Mouse (Mus musculus) megakaryocyte, embryonic 14.5 days (primary cell): ENCODE results near the gene Olfr288. TPM values are rescaled to one million over a fixed set of nuclear protein-coding genes. Genes with fewer than 3 reads are reported as not detected.
A peak's percentile ranks its signal among the peaks of the same experiment; 100 is the strongest.

Source experiments
- H3K27me3 ChIP-seq: replicated peaks from 2 replicates; pipeline ENCODE3; 2012; ENCODE audit warnings: inconsistent platforms
- H3K36me3 ChIP-seq: replicated peaks from 2 replicates; pipeline ENCODE3; 2012; ENCODE audit warnings: low read length, inconsistent platforms, mixed read lengths
- H3K4me1 ChIP-seq: 2 replicates; pipeline ENCODE4 v1.6.1; 2012; ENCODE audit warnings: inconsistent platforms
- H3K4me3 ChIP-seq: replicated peaks from 2 replicates; pipeline ENCODE3; 2012; ENCODE audit warnings: moderate library complexity, mild to moderate bottlenecking, inconsistent platforms
- H3K9me3 ChIP-seq: 2 replicates; pipeline ENCODE4 v1.6.1; 2012; ENCODE audit warnings: inconsistent platforms
- FLI1 ChIP-seq: IDR thresholded peaks from 2 replicates; pipeline ENCODE4 v1.6.1; 2012; ENCODE audit warnings: low read length, inconsistent platforms, mixed read lengths
- GATA1 ChIP-seq: IDR thresholded peaks from 3 replicates; pipeline ENCODE4 v1.6.1; 2012; ENCODE audit warnings: mixed read lengths, low read length, inconsistent platforms, borderline replicate concordance
- polyA plus RNA-seq: library from polyadenylated mRNA; stranded (reverse); fragments of >175 nt; gene quantifications from 2 replicates; pipeline ENCODE4 v1.2.3, GENCODE M21; 2012; ENCODE audit warnings: low replicate concordance; ENCODE audit not compliant: insufficient read depth

Olfr288 gene
- polyA plus RNA-seq, 1 experiment: not detected

- H3K36me3 ChIP-seq: no peaks in the 10 kb centered on the region
- H3K9me3 ChIP-seq: no peaks in the 10 kb centered on the region
- peaks cover 29% of the 10 kb centered on the region for H3K4me1 ChIP-seq
- peaks cover 52% of the 10 kb centered on the region for H3K27me3 ChIP-seq
- TF ChIP-seq GATA1: no peak
- TF ChIP-seq FLI1: no peak
- H3K4me3 ChIP-seq: peak overlapping the region; percentile 28
These were observed 13.3 kb downstream of the Olfr288 start for GRCm38 (mm10) chr15:98181856-98182570.

- Histone ChIP-seq H3K27me3 (peaks cover 55% of the 10 kb centered on the region), H3K4me1 (peaks cover 29% of the 10 kb centered on the region), H3K9me3 (no peaks in the 10 kb centered on the region), H3K4me3 (peak overlapping the region; percentile 90), H3K36me3 (no peaks in the 10 kb centered on the region)
- no peak for TF ChIP-seq FLI1
- TF ChIP-seq GATA1: no peak
These were observed 14.1 kb downstream of the Olfr288 start for GRCm38 (mm10) chr15:98181132-98181711.

GRCm38 (mm10) chr15:98180567-98181131 is 14.7 kb downstream of the Olfr288 start:
- Histone ChIP-seq H3K4me3 (peak overlapping the region; percentile 90), H3K27me3 (peaks cover 52% of the 10 kb centered on the region), H3K36me3 (no peaks in the 10 kb centered on the region), H3K9me3 (no peaks in the 10 kb centered on the region), H3K4me1 (peaks cover 27% of the 10 kb centered on the region)
- TF ChIP-seq GATA1 (no peak), FLI1 (no peak)

DNA sequence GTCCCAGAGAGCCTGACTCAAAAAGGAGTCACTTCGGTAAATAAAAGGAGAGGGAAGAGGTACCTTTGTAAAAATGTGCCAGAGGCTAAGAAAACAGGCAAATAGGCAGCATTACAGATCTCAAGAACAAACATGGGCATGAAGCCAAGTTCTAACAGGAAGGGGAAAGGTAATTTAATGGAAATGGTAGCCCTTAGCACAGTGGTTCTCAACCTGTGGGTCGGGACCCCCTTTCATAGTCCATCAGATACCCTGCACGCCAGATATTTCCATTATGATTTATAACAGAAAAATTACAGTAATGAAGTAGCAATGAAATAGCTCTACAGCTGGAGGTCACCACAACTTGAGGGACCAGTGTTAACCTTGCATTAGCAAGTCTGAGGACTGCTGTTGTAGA is 18.0 kb downstream of the Olfr288 start:
- Histone ChIP-seq H3K4me1 (peaks cover 20% of the 10 kb centered on the region), H3K36me3 (no peaks in the 10 kb centered on the region), H3K9me3 (no peaks in the 10 kb centered on the region), H3K27me3 (peaks cover 51% of the 10 kb centered on the region), H3K4me3 (no peak overlapping the region)
- TF ChIP-seq GATA1: no peak
- TF ChIP-seq FLI1: no peak

DNA sequence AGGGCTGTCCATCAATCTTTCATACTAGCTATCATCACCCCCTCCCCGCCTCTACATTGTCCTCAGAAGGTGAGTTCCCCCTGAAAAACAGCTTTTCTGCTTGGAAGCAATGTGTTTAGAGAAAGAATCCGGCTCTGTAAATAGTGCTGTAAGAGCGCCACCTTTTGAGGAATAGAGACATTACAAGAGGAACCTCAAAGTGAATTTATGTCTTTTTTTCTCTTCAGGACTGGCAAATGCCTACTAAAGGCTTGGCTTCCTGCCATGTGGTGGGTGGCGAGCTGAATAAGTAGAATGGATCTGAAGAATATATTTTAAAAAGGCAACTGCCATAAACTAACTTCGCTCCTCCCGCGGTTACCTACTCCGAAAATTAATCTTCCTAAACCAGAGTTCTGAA is 21.5 kb downstream of the Olfr288 start:
- Histone ChIP-seq H3K4me3 (no peak overlapping the region), H3K4me1 (peaks cover 5% of the 10 kb centered on the region; the same call in 1 of the 2 replicates), H3K27me3 (peaks cover 60% of the 10 kb centered on the region), H3K9me3 (no peaks in the 10 kb centered on the region), H3K36me3 (no peaks in the 10 kb centered on the region)
- TF ChIP-seq GATA1: no peak
- no peak for TF ChIP-seq FLI1

DNA sequence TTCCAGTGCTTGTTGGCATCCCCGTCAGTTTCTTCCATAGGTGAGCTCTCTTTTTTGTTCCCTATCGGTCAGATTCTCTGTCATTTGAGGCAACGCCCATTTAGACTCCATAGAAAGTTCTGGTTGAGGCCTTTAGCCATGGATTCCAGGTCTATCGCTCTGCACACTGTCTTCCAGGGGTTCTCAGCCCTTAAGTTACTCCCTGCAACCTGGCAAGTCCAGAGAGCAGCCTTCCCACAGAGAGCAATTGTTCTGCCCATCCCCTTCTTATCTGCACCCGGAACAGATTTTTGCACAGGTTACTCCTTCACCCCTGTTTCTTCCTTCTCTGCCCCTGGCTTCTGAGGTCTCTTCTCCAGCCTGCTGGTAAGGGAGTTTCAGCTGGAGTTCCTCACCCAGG is 23.2 kb downstream of the Olfr288 start:
- TF ChIP-seq GATA1: no peak
- no peak for TF ChIP-seq FLI1
- peaks cover 22% of the 10 kb centered on the region for H3K4me1 ChIP-seq
- no peak overlapping the region for H3K4me3 ChIP-seq
- peaks cover 72% of the 10 kb centered on the region for H3K27me3 ChIP-seq
- no peaks in the 10 kb centered on the region for H3K9me3 ChIP-seq
- no peaks in the 10 kb centered on the region for H3K36me3 ChIP-seq

DNA sequence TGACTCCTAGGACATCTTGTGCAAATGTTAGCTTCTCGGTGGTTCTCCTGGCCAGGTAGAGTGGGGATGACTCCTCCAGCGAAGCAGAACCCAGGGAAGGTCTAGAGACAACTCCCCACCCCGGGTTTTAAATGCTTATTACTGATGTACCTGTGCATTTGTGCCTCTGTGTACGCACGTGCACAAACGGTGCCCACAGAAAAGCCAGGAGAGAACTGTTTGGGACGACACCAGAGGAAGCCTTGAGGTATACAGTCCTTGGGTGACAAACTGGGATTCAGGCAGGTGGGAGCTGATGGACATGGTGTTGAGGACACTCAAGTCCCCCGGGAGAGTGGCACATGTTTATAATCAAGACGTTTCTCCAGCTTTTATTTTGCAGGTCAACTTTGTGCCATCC is 24.4 kb downstream of the Olfr288 start:
- Histone ChIP-seq H3K4me1 (peaks cover 22% of the 10 kb centered on the region), H3K36me3 (no peaks in the 10 kb centered on the region), H3K9me3 (no peaks in the 10 kb centered on the region), H3K4me3 (no peak overlapping the region), H3K27me3 (peaks cover 78% of the 10 kb centered on the region)
- no peak for TF ChIP-seq GATA1
- TF ChIP-seq FLI1: no peak

GRCm38 (mm10) chr15:98170365-98170764 is 25.0 kb downstream of the Olfr288 start:
- Histone ChIP-seq H3K4me1 (peaks cover 22% of the 10 kb centered on the region), H3K4me3 (no peak overlapping the region), H3K9me3 (no peaks in the 10 kb centered on the region), H3K27me3 (peaks cover 82% of the 10 kb centered on the region), H3K36me3 (no peaks in the 10 kb centered on the region)
- TF ChIP-seq GATA1 (no peak), FLI1 (no peak)

GRCm38 (mm10) chr15:98168622-98169004 is 26.7 kb downstream of the Olfr288 start:
- H3K27me3 ChIP-seq: peaks cover 95% of the 10 kb centered on the region

More at GRCm38 (mm10) chr15:98168622-98169004, 26.7 kb downstream of the Olfr288 start:
- Histone ChIP-seq H3K9me3 (no peaks in the 10 kb centered on the region), H3K36me3 (no peaks in the 10 kb centered on the region), H3K4me3 (peak overlapping the region; percentile 76), H3K4me1 (peaks cover 22% of the 10 kb centered on the region)
- TF ChIP-seq GATA1 (no peak), FLI1 (no peak)
